Mouse (Mus musculus) 3T3-L1 (cell line): Measurements from ENCODE around the gene Galp.
A peak's percentile ranks its signal among the peaks of the same experiment; 100 is the strongest.
"Not testable (repeated sequence)": the region's sequence is repeated elsewhere in the genome, so short reads cannot be mapped to it uniquely, and the experiment has no call there.

Source experiments
- DNase-seq: peaks from one replicate; pipeline ENCODE4 v3.0.0-alpha.2; 2015; ENCODE audit warnings: low read depth, low spot score

Gene Galp

DNA sequence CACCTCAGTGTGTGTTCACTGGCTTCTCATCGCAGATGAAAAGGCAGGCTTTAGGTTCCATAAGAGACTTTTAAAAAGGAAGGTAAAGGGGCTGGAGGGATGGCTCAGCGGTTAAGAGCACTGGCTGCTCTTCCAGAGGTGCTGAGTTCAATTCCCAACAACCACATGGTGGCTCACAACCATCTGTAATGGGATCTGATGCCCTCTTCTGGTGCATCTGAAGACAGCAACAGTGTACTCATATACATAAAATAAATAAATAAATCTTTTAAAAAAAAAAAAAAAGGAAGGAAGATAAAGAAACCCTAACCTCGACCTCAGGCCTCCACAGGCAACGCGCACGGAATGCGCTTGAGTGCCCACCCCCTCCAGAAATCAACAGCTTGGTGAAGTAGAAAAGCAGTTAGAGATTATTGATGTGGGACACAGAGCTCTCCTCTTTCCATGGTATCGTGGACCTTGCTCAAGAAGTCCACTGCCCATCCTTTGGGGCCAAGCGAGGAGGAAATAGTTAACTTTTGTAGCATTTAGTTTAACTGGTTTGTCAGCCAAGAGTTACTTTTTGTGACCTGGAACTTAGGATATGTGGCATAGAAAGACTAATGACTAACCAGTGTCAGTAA lies 22.4 kb upstream of the Galp start:
- not testable (repeated sequence) for DNase-seq

DNA sequence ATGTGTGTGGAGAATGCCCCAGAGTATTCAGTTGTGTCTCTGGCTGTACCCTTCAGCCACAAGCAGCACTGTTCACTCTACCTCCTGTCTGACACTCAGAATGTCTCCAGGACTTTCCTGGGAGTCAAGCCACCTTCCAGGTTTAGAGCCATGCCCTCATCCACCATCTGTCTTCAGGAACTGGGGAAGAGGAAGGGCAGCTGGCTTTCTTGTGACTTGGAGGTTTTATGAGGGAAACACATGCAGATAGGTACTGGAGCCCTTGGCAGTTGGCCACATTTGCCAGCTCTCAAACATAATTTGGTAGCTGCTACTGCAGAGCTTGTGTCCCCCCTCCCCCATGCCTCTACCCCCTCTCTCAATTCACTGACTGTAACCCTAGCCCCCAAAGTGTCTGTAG lies 17.9 kb upstream of the Galp start:
- no peak for DNase-seq

DNA sequence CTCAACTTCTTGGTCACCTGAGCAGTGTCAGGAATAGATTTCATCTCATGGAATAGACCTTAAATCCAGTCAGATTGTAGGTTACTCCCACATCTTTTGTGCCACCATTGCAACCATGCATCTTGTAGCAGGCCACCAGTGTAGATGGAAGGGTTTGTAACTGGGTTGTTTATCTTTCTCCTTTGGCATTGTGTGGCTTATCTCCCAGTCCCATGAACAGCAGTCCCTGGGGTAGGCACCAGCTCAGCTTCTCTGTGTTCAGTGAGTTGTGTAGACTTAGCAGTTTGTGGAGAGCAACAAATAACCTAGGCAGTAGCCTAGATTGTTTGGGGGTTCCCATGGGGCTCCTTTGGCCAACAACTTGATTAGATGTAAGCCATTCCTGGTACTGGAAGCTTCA lies 14.0 kb upstream of the Galp start:
- no peak for DNase-seq

DNA sequence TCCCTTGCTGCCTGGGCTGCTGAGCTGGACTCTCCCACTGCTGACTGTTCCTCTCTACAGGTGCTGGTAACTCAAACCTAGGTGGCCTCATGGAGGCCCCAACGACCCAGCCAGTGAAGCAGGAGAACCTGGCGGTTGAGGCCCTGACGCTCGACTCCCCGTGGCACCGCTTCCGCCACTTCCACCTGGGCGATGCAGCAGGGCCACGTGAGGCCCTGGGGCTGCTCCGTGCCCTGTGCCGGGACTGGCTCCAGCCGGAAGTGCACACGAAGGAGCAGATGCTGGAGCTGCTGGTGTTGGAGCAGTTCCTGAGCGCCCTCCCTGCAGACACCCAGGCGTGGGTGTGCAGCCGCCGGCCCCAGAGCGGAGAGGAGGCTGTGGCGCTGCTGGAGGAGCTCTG lies 13.1 kb upstream of the Galp start:
- DNase-seq, result no peak

DNA sequence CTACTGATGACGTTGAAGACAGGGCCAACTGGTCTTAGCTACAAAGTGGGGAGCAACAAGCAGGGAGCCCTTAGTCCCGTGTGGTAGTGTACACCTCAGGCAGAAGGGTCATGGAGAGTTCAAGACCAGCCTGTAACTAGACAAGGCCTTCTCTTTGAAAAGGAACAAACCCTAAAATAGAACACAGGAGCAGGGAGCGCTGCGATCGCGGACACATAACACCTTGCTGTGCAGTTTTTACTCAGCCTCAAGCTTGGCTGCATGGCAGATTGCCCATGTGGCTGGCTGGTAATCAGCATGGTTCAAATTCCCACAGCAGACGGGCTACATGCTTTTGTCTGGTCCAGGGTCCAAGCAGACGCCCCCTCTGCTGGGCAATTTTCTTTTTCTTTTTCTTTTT lies 12.4 kb upstream of the Galp start:
- no peak for DNase-seq

DNA sequence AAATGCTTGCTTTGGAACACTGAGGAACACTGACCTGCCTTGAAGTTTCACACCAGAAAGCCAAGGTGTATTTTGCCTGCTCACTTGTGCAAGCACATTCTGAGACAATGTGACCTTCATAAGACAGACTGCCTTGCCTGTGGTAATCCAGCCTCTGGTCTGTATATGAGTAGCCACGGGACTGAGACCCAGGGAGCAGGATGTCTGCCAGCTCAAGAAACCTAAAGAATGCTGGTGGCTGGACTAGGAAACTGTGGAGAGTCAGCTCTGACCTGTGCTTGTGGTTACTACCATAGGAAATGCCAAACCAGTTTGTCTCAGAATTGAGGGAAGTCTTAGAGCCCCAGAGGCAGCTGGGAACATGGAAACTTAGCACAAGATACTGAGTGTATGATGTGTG lies 11.5 kb upstream of the Galp start:
- peak; percentile 25 for DNase-seq

DNA sequence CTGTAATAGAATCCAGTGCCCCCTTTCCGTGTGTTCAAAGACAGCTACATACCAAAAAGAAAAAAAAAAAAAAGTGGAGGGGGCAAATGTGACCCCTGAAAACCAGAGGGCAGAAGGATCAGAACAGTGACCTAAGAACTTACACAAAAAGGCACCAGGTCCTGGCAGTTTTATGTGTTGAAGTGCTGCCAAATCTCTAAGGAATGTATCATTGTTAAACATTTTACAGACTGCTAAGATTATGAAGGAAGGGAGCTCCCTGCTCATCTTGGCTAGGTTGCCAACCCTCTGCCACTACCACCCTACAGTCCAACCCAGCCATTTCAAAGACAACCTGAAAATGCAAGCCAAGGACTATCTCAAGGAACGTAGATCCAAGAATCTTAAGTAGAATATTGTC lies 10.7 kb upstream of the Galp start:
- DNase-seq, result no peak

DNA sequence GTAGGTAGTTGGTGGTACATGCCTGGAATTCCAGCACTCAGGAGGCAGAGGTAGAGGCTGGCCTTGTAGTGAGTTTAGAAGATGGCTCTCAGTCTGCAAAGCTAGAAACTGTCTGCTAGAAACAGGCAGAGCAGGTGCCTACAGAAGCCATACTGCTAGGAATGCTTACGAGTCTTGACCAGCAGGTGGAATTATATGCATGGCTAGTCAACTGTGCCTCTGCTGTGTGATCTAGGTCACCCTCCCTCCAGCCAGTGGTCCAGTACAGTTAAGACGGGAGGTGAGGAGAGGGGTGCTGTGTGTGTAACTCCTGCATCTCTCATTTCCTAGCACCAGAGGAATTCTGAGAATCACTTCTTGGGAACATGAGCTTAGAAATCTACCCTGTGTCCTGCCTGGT lies 10.1 kb upstream of the Galp start:
- DNase-seq, result no peak

DNA sequence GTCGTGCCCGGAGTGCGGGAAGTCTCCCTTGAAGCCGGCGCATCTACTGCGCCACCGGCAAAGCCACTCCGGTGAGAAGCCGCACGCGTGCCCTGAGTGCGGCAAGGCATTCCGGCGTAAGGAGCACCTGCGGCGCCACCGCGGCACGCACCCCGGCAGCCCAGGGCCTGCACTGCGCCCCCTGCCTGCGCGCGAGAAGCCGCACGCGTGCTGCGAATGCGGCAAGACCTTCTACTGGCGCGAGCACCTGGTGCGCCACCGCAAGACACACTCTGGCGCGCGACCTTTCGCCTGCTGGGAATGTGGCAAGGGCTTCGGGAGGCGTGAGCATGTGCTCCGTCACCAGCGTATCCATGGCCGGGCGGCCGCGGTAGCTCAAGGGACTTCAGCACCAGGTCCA lies 7.3 kb upstream of the Galp start:
- no peak for DNase-seq

DNA sequence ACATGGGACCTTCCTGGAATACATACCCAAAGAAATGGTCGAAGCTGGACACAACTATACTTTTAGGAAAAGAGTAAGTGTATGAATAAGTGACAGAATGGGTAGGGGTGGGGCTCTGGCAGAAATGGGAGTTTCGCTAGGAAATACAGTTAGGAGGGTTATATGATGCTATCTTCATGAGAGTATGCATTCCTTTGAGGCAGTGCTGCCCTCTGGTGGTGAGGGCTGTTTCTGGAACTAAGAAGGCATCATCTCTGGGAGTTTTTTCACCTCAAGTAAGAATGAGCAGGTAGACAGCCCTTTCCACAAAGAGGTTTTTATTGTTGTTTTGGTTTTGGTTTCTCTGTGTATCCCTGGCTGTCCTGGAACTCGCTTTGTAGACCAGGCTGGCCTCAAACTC lies 5.5 kb upstream of the Galp start:
- DNase-seq, result peak; percentile 78

DNA sequence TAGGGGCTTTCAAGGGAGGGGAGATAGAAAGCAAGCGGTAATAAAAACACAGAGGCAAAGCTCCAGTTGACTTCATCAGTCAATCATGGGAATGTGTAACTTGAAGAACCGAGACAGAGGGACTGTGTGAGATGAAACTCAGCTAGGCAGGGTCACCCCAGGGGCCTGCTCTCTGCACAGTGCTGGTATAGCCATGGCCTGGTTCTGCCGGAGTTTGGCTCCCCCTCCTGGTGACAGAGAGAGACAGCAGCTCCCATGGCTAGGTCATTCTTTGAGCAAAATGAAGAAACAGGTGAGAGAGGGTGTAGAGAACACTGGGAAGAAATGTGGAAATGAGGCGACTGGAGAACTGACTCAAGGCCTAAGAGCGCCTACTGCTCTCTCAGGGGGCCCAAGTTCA lies 2.8 kb upstream of the Galp start:
- peak; percentile 68 for DNase-seq

DNA sequence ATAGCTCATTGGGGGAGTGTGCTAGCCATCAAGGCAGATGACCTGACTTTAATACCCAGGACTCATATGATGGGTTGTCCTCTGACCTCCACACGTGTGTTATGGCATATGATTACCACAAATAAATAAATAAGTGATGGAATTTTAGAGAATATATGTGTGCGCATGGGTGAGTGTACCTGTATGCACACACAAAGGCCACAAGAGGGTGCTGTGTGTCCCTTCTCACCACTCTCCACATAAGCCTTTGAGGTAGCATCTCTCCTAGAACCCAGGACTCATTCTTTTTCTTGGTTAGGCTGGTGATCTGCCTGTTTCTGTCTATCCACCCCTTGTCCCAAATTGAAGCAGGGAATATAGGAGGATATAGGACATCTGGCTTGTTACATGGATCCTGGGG lies 1.1 kb upstream of the Galp start:
- DNase-seq, result no peak

DNA sequence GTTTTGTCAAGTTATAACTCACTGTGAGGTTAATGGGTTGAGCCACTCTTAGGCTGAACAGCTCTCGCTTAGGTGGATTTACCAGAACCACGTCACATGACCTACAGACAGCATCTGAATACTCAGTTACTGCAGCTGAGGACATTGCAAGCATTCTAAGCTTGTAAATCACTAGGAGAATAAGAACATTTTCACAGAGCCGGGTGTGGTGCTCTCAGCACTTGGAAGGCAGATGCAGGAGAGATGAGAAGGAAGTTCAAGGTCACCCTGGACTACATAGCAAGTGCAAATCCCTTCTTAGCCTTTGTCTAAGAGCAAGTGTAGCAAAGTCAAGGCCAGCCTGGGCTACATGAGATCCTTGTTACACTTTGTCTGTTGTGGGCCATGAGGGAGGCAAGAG lies 7.3 kb downstream of the Galp start:
- no peak for DNase-seq

DNA sequence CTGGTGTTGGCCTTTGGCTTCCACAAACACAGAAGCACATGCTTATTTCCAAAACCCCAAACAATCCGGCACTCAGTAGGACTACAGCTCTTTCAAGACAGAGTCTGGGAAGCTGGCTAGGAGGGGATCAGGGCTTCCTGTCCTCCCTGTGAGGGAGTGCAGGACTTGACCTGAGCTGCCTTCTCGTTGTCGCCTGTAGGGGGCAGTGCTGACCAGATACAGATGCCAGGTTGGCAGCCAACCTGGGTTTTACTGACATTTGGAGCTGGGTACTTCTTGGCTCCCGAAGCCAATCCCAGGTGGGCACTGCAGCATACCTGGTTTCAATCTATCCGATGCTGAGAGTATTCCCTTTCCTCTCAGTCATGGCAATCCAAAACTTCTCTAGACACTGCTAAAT lies 16.3 kb downstream of the Galp start:
- DNase-seq, result peak; percentile 33

DNA sequence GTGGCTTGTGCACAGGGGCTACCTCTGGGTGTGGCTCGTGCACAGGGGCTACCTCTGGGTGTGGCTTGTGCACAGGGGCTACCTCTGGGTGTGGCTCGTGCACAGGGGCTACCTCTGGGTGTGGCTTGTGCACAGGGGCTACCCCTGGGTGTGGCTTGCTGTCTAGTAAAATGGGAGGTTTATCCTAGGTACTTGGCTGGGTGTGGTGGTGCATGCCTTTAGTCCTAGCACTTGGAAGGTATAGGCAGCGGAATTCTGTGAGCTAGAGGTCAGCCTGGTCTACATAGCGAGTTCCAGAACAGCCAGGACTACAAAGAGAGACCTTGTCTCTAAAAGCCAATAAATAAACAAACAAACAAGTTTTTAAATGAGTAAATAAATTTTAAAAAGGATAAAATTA lies 17.8 kb downstream of the Galp start:
- not testable (repeated sequence) for DNase-seq

DNA sequence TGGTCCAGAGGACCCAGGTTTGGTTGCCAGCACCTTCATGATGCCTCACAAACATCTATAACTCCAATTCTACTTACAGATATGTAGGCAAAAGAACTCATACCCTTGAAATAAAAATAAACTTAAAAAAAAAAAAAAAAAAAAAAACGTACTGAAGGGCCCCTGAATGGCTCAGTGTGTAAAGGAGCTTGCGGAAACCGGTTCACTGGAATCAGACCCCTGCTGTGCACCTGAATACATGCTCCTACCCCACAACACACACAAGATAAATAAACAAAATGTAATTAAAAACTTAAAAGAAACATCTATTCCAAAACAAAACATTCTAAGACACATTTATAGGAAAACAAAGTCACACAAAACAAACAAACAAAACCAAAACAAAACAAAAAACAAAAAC lies 23.3 kb downstream of the Galp start:
- no peak for DNase-seq

DNA sequence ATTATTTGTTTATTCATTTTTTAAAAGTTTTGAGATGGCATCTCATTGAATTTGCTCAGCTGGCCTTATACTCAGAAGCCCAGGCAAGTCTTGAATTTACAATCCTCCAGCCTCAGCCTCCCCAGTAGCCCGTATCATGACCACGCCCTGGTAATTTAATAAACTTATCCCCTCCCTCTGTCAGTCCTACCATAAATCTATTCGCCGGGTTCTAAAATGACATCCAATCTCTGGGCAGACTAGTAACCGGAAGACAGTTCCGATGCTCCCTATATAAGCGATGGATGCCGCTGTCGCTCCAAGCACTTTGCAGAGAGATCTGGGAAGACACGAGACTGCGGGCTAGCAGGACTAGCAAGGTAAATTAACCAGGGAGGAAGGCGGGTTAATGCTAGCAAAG lies 25.1 kb downstream of the Galp start, which contains the start of gene Zscan5b:
Gene Zscan5b (plus strand): TSS at position 301 of the 400 bp plus-strand sequence.
- no peak for DNase-seq

DNA sequence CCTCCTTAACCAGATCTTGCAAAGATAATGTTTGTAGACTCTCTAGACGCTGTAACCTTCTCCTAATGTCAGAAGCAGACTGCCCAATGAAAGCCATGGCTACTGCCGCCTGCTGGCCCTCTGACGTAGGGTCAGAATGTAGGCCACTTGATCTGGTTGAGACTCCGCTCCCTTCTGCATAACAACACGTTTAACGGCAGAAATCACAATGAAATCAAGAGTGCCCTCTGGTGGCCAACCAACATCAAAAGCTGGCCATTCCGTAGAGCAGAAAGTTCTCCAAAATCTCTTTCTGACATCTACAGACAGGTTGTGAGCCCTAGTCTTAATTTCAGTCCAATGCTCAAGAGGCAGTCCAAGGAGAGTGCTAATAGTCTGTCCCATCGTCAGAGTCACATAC lies 31.6 kb downstream of the Galp start:
- peak; percentile 11 for DNase-seq

DNA sequence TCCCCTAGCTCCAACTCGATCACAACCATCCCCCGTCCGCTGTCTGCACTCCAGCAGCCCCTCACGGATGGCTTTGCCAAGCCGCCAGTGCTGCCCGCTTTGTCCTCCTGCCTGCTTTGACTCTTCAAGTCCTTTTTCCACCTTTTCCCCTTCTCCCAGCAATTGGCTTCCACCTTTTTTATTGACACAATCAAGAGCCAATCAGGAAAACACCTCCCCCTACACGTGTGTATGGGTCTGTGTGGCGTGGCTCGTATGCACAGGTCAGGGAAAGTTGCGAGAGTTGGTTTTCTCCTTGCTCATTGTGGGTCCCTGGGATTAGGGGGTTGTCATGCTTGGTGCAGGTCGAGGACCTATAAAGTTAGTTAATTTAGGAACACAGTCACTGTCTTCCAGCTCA lies 42.9 kb downstream of the Galp start:
- no peak for DNase-seq

DNA sequence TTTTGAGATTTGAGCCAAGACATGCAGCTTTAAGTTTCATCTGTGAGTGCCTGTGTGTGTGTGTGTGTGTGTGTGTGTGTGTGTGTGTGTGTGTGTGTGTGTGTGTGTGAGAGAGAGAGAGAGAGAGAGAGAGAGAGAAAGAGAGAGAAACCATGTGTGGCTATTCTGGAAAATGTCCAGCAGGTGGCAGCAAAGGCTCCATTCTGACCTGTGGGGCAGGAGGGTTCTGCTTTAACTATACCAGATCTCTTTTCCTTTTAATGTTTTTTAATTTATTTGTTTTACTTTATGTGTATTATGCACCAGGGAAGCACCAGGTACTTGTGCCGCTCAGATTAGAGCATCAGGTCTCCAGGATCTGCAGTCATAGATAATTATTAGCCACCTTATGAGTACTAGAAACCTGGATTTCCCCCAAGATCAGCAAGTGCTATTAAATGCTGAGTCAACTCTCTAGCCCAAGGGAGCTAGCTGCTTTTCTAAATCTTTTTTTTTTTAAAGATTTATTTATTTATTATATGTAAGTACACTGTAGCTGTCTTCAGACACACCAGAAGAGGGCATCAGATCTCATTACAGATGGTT lies 44.0 kb downstream of the Galp start:
- peak; percentile 67 for DNase-seq

DNA sequence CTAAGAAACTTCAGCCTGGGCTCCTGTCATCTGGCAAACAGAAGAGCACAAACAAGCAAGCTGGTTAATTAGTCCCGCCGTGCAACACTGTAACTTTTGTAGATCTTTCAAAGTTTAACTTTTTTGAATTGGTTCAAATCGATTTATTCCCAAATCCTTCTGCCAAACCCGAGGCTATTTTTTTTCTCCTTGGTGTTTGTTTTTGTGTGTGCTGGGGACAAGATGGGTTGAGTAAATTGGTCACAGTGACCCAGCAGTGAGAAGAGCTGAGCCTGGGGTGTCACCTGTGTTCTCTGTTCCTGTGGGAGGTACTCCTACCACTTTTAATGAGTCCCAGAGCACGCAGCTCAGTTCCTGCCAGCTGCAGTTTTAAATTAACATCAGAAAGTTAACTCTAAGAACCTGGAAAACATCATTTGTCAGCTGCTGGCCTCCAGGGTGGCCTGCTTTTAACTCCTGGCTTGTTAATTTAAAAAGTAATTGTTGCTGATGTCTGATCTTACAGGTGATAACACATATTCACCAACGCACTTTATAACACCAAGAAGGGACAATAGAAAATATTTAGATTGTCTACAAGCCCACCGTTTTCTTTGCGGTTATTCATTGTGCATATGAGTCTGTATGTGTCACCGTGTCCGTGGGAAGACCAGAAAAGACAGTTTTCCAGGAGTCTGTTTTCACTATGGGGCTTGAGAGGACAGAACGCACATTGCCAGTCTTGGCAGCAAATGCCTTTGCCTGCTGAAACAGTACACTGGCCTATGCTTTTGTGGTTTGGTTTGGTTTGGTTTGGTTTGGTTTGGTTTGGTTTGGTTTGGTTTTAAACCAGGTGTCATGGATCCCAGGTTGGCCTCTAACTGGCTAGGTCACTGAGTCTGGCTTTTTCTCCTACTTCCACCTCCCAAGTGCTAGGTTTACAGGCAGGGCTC lies 47.7 kb downstream of the Galp start:
- no peak for DNase-seq

DNA sequence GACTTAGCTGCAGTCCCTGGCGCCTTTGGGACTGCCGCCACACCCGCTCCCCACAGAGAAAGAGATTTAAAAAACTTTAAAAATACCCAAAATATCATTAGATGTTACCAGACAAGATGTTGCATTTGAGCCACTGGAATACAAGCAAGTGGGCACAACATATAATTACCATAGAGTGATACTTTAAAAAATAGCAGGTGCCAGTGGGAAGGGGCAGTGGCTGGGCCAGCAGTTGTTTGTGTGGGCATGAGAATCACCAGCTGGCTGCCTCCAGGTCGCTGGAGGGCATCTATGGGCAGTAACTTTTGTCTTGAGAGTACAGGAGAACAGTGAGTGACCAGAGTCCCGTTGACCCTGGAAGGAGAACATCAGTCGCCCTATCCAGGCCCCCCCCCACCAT lies 55.5 kb downstream of the Galp start, which contains the start of gene Epp13:
Gene Epp13 (plus strand): TSS at position 301 of the 400 bp plus-strand sequence.
- DNase-seq, result no peak

DNA sequence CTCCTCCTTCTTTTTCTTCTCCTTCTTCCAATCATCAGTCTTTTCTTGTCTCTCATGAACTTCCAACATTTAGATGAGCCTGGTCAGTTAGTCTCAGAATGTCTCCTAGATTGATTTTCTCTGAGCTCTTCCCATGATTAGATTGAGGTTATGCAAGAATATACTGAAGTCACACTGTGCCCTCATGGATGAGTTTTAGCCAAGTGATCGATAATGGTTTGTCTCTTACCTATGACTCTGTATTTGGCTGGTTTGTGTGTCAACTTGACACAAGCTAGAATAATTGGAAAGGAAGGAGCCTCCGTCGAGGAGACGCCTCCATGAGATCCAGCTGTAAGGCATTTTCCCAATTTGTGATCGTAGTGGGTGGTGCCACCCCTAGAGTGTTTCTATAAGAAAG lies 57.6 kb downstream of the Galp start:
- DNase-seq, result no peak
